In the genomic region with DNA sequence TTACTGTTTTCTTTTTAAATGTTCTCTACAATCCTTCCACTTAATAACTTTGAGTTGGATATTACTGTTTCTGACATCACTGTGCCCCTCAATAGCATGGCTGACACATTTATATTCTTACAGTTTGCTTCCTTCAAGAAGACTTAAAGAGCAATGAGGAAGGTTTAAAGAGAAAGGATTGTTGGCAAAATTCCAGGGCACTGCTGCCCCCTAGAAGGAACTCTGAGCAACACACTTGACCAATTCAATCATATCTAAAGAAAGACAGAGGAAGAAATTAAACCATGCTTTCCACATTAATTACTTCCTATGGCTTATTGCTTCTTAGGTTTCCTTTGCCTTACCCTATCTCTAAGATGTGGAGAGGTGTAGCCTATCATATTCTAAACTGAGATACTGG, we compare ENCODE assay signal across 17 mouse cellular contexts. TPM values are rescaled to one million over a fixed set of nuclear protein-coding genes. Genes with fewer than 3 reads are reported as not detected.
DNase-seq lines count a peak whose midpoint lies in the region; ATAC-seq and TF ChIP-seq lines count a peak whose summit lies in the region.
"Had no signal": no experiment of that assay in that cellular context is flagged by ENCODE, and none has a peak within 500 bp of the region (broad histone marks: within the 10 kb centered on the region; RNA-seq: fewer than 3 reads in every experiment).

No protein-coding gene starts in this region.

- no peak overlapping the region for H3K9ac ChIP-seq in hindbrain, postnatal 0 days (replicated peaks; ENCODE audit: low read length)
- H3K9ac ChIP-seq in hindbrain, embryonic 12.5 days: no peak overlapping the region
- no peak overlapping the region for H3K9ac ChIP-seq in midbrain, embryonic 14.5 days (replicated peaks; ENCODE audit: low read length)
- H3K9ac ChIP-seq: midbrain, embryonic 12.5 days; neural tube, embryonic 13.5 days had no signal

- H3K4me1 ChIP-seq in hindbrain, postnatal 0 days (ENCODE audit: insufficient read depth, low read length): no peaks in the 10 kb centered on the region
- H3K4me1 ChIP-seq in hindbrain, embryonic 12.5 days: no peaks in the 10 kb centered on the region
- H3K4me1 ChIP-seq in midbrain, embryonic 14.5 days (ENCODE audit: control insufficient read depth, insufficient read depth, low read length): no peaks in the 10 kb centered on the region
- no peaks in the 10 kb centered on the region for H3K4me1 ChIP-seq in midbrain, embryonic 10.5 days
- H3K4me1 ChIP-seq: midbrain, embryonic 12.5 days; neural tube, embryonic 13.5 days had no signal

- no peaks in the 10 kb centered on the region for H3K27me3 ChIP-seq in hindbrain, postnatal 0 days (ENCODE audit: insufficient read depth, low read length)
- H3K27me3 ChIP-seq in hindbrain, embryonic 12.5 days: no peaks in the 10 kb centered on the region
- H3K27me3 ChIP-seq in midbrain, embryonic 14.5 days (ENCODE audit: control insufficient read depth, insufficient read depth, low read length): no peaks in the 10 kb centered on the region
- no peaks in the 10 kb centered on the region for H3K27me3 ChIP-seq in midbrain, embryonic 10.5 days (ENCODE audit: low read depth, poor library complexity, severe bottlenecking)
- H3K27me3 ChIP-seq: midbrain, embryonic 12.5 days; neural tube, embryonic 13.5 days had no signal

- H3K4me2 ChIP-seq in hindbrain, postnatal 0 days (ENCODE audit: low read depth, low read length): no peak overlapping the region
- no peak overlapping the region for H3K4me2 ChIP-seq in hindbrain, embryonic 12.5 days (replicated peaks)
- no peak overlapping the region for H3K4me2 ChIP-seq in midbrain, embryonic 14.5 days (ENCODE audit: low read length)
- H3K4me2 ChIP-seq: midbrain, embryonic 12.5 days; neural tube, embryonic 13.5 days had no signal

- peak; percentile 43 for TF ChIP-seq CTCF in hindbrain, postnatal 0 days (IDR thresholded peaks at IDR 0.05; ENCODE audit: low read depth)
- TF ChIP-seq CTCF in brain, embryonic 14.5 days (IDR thresholded peaks at IDR 0.05; ENCODE audit: borderline replicate concordance, extremely low read depth, insufficient read depth, insufficient read length): peak; percentile 32; the same call in 1 of the 2 replicates

- TF ChIP-seq POLR2A in brain, embryonic 14.5 days (IDR thresholded peaks at IDR 0.05; ENCODE audit: borderline replicate concordance, extremely low read depth, insufficient read depth, insufficient read length, poor library complexity, severe bottlenecking): no peak

- H3K9me3 ChIP-seq in hindbrain, postnatal 0 days (ENCODE audit: low read length): no peaks in the 10 kb centered on the region
- no peaks in the 10 kb centered on the region for H3K9me3 ChIP-seq in hindbrain, embryonic 12.5 days (replicated peaks)
- H3K9me3 ChIP-seq in midbrain, embryonic 14.5 days (ENCODE audit: control insufficient read depth, low read length): no peaks in the 10 kb centered on the region
- no peaks in the 10 kb centered on the region for H3K9me3 ChIP-seq in midbrain, embryonic 10.5 days (replicated peaks)
- H3K9me3 ChIP-seq: neural tube, embryonic 13.5 days had no signal

- H3K36me3 ChIP-seq in hindbrain, postnatal 0 days (ENCODE audit: insufficient read depth, low read length): no peaks in the 10 kb centered on the region
- H3K36me3 ChIP-seq in hindbrain, embryonic 12.5 days: no peaks in the 10 kb centered on the region
- H3K36me3 ChIP-seq in midbrain, embryonic 14.5 days (ENCODE audit: control insufficient read depth, insufficient read depth, low read length): no peaks in the 10 kb centered on the region
- H3K36me3 ChIP-seq in midbrain, embryonic 10.5 days: no peaks in the 10 kb centered on the region
- H3K36me3 ChIP-seq: midbrain, embryonic 12.5 days; neural tube, embryonic 13.5 days had no signal

- intact Hi-C loops in heart, postnatal 14 days (cut with DNase I): no loop called here

- no peak overlapping the region for H3K27ac ChIP-seq in hindbrain, postnatal 0 days
- no peak overlapping the region for H3K27ac ChIP-seq in hindbrain, embryonic 12.5 days
- no peak overlapping the region for H3K27ac ChIP-seq in midbrain, embryonic 14.5 days (replicated peaks; ENCODE audit: low read depth, low read length)
- no peak overlapping the region for H3K27ac ChIP-seq in midbrain, embryonic 10.5 days (replicated peaks)
- H3K27ac ChIP-seq: heart, adult 2 months; midbrain, embryonic 12.5 days; neural tube, embryonic 13.5 days had no signal

- peak; percentile 68 for DNase-seq in hindbrain, postnatal 0 days (ENCODE audit: low spot score)
- peak; percentile 63 for DNase-seq in midbrain, embryonic 14.5 days
- no peak for DNase-seq in midbrain, embryonic 10.5 days (ENCODE audit: low spot score)
- peak; percentile 67 for DNase-seq in brain, embryonic 14.5 days (ENCODE audit: low read depth)
- peak; percentile 50 for DNase-seq in retina, postnatal 1 day
- DNase-seq in heart, postnatal 14 days: no peak
- DNase-seq: adrenal gland, postnatal 36 days; heart, adult 2 months; heart, postnatal 36 days; kidney, adult 2 months; lung, adult 2 months; right cerebral cortex, adult 18-20 months had no signal

- ATAC-seq in hindbrain, postnatal 0 days: no peak
- ATAC-seq in hindbrain, embryonic 12.5 days (ENCODE audit: low FRiP score): no peak
- ATAC-seq in midbrain, embryonic 14.5 days (ENCODE audit: low FRiP score, low TSS enrichment): no peak

- H3K4me3 ChIP-seq in hindbrain, postnatal 0 days (ENCODE audit: low read length): no peak overlapping the region
- no peak overlapping the region for H3K4me3 ChIP-seq in hindbrain, embryonic 12.5 days
- H3K4me3 ChIP-seq in midbrain, embryonic 14.5 days (replicated peaks; ENCODE audit: low read depth, low read length): no peak overlapping the region
- no peak overlapping the region for H3K4me3 ChIP-seq in midbrain, embryonic 10.5 days
- H3K4me3 ChIP-seq: heart, adult 2 months; midbrain, embryonic 12.5 days; neural tube, embryonic 13.5 days had no signal

RNA-seq across cellular contexts. Expression of gene Pdha2, which starts 4.8 kb away (rescaled TPM):
- total RNA-seq in hindbrain, postnatal 0 days (2014; rRNA removed): not detected in 2 replicates
- polyA plus RNA-seq in hindbrain, postnatal 0 days (2015; fragmentation: Nextera tagmentation; extraction: Ambion mirVana): not detected in 2 replicates
- polyA plus RNA-seq in hindbrain, embryonic 12.5 days (2016; fragmentation: Nextera tagmentation; extraction: Ambion mirVana): not detected in 2 replicates
- polyA plus RNA-seq in midbrain, embryonic 14.5 days (2014; fragmentation: Nextera tagmentation; extraction: Ambion mirVana): not detected in 2 replicates
- not detected in 2 replicates for polyA plus RNA-seq in midbrain, embryonic 10.5 days (2016; fragmentation: Nextera tagmentation; extraction: Ambion mirVana)
- polyA plus RNA-seq in brain, embryonic 14.5 days (2012; rRNA removed): 0.03 TPM in 1 of 2 replicates, not detected in the other
- not detected for total RNA-seq in heart, postnatal 14 days (2021)
- total RNA-seq: adrenal gland, postnatal 36 days; heart, adult 2 months; heart, postnatal 36 days; layer of hippocampus, postnatal 14 days had no signal
- polyA plus RNA-seq: heart, adult 2 months; kidney, adult 2 months; limb, embryonic 11.5 days; lung, adult 2 months; midbrain, embryonic 12.5 days; neural tube, embryonic 13.5 days had no signal

Comparison
In these comparisons a context has a peak if more than half of its experiments do, and no peak if none do; other contexts are left out.
1. DNase-seq: peak in hindbrain, postnatal 0 days (single experiment), midbrain, embryonic 14.5 days (single experiment), brain, embryonic 14.5 days (single experiment) and retina, postnatal 1 day (single experiment); none in midbrain, embryonic 10.5 days (single experiment) and heart, postnatal 14 days (0 of 2).